Mouse (Mus musculus) frontal cortex, postnatal 14 days (tissue): Measurements from ENCODE around the gene 1110002E22Rik.

Experiments used
- DNase-seq, 2 experiments: peaks; one replicate each; pipeline ENCODE4 v3.0.0; 2022; ENCODE audit warnings: low spot score in 2 of 2

1110002E22Rik gene

DNA sequence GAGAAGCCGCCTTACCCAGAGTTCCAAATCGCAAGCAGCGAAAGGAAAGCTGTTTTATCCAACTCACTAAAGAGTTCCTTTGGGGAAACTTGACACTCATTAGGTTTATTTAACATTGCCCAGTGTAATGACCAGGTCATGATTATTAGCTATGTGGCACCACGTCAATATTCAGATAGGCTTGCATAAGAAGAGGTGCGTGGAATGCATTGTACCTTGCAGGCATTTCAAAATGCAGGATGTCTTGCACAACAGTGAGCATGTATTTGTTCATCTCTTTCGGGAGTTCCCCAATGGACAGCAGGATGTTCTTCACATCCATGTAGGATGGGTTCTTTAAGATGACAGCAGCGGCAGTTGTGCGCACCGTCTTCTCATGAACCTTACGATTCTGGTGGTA, 42.0 kb downstream of the 1110002E22Rik start:
- no peak for DNase-seq

GRCm38 (mm10) chr3:138110910-138111782, 46.3 kb downstream of the 1110002E22Rik start:
- no peak for DNase-seq

- DNase-seq: no peak
Measured at GRCm38 (mm10) chr3:138114106-138114505, 49.3 kb downstream of the 1110002E22Rik start.

DNA sequence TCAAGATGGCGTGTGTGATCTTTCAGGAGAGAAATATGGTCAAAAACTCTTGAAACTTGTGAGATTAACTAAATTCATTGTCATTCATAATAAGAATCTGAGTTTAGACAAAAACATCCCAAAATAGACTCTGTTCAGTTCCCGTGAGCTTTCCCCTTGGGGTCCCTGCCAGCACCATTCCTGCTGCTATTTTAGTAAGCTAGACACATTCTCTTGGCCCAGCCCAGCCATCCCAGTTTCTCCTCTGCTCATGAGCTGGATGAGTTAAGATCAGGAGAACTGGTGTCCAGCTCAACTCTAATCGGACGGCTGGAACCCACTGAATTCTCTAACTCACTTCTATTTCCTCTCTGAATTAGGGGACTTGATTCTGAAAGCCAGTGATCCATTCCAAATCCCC, 52.0 kb downstream of the 1110002E22Rik start:
- DNase-seq: no peak

- no peak for DNase-seq
Measured at GRCm38 (mm10) chr3:138118392-138118791, 53.5 kb downstream of the 1110002E22Rik start.

DNA sequence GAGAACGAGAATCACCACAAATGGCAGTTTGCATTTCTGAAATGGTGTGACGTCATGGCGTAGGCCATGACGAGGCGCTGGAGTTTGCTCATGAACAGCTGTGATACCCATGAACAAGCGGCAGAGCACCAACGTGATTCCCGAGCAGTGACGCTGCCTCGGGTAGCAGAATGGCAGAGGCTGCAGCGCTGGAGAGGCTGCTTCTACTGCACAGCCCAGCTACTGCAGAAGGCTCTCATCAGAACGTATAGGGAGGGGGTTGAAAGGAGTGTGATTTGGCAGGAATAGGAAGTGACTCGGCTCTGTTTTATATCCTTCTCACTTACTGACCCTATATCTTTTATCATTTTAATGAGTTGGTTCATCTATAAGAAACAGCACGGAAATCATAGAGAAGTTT, 54.0 kb downstream of the 1110002E22Rik start:
- DNase-seq: no peak

GRCm38 (mm10) chr3:138119444-138120105, 54.7 kb downstream of the 1110002E22Rik start:
- no peak for DNase-seq

- DNase-seq: no peak
Measured at GRCm38 (mm10) chr3:138121461-138121860, 56.6 kb downstream of the 1110002E22Rik start.

DNA sequence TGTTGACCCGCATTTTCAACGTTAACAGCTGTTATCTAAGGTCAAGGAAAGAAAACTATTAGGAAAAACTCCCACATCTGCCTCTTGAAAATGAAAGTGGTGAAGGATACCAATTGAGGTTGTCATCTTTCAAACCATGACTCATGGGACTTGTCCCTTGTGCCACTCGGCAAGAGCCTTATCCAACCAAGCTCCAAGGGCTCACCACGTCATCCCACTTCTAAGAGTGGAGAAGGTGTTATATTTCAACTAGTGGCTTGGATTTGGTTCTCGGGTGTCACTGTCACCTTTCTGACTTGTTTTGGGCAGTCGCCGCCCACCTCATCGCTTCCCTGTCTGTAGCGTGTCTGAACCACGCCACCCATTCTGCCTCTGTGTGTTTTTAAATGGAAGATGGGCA, 59.0 kb downstream of the 1110002E22Rik start:
- no peak for DNase-seq

- DNase-seq: no peak
Measured at GRCm38 (mm10) chr3:138129110-138129509, 64.3 kb downstream of the 1110002E22Rik start.

- DNase-seq: no peak
Measured at GRCm38 (mm10) chr3:138130692-138131091, 65.8 kb downstream of the 1110002E22Rik start.
